Mouse (Mus musculus) cerebral cortex, adult 2 months (tissue): ENCODE results near the gene Itgb8.

Experiments
- WGBS: fragments of 180-500 bp; shearing (Covaris S2); methylation state at CpG from one replicate; pipeline ENCODE4 v1.1.7; 2018; 5-methylcytosine and 5-hydroxymethylcytosine counted together

Gene Itgb8

GRCm38 (mm10) chr12:119204411-119204810 is 34.2 kb downstream of the Itgb8 start:
- 82% methylated on average over 2 of the region's 2 CpGs for WGBS

DNA sequence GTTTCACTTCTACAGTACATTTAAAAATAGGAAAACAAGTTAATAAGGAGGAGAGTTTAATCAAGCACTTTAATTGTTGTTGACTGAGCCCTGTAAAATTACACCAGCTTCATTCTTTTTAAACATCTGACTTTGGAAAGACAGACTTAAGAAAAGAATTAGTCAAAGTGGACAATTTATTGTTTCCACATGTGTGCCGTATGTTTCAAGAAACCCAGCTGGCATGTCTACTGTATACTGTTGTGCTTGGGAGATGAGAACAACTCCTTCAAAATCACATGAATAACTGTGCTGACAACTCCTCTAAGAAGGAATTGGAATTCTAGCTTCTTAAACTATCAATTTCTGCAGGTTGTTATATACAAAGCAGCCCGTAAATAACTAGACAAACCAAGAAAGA is 35.8 kb downstream of the Itgb8 start:
- 88% methylated on average over 2 of the region's 2 CpGs for WGBS

GRCm38 (mm10) chr12:119189814-119190213 is 48.8 kb downstream of the Itgb8 start:
- 82% methylated on average over 8 of the region's 8 CpGs for WGBS

- WGBS: 74% methylated on average over 1 of the region's 1 CpGs
Measured at GRCm38 (mm10) chr12:119185441-119185840, 53.2 kb downstream of the Itgb8 start.

DNA sequence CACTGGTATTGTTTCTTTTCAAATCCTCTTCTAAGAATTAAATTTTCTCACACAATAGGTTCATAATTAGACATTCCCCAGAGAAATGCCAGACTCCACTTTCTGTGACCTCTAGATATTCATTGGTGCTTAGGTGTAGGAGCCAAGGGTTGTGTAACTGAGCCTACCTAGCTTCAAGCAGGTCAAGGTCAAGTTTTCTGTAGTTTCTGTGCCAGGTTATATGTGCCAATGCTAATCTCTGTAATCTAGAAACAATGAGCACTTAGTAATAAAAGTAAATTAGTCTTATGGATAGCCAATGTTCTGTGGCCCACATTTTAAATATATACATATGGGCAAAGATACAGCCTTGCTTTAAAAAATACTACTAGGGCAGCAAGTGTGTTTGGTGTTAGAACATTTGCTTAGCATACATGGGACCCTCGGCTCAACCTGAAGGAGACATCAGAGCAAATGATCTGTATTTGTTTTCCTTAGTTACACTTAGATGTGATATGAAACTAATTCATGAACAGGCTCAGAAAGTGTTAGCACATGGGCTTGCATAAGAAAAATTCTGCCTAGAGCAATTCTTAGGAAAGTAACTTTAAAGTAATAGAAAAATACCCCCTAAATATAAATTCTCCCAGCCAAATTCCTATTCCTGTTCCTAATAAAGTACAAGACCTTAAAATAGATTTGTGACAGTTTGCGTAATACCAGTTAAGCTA is 56.2 kb downstream of the Itgb8 start:
- 85% methylated on average over 2 of the region's 2 CpGs for WGBS

GRCm38 (mm10) chr12:119176017-119176416 is 62.6 kb downstream of the Itgb8 start:
- WGBS: 78% methylated on average over 2 of the region's 2 CpGs

- 55% methylated on average over 4 of the region's 4 CpGs for WGBS
Measured at GRCm38 (mm10) chr12:119169828-119170539, 68.6 kb downstream of the Itgb8 start.

- 66% methylated on average over 3 of the region's 3 CpGs for WGBS
Measured at GRCm38 (mm10) chr12:119169143-119169542, 69.5 kb downstream of the Itgb8 start.

DNA sequence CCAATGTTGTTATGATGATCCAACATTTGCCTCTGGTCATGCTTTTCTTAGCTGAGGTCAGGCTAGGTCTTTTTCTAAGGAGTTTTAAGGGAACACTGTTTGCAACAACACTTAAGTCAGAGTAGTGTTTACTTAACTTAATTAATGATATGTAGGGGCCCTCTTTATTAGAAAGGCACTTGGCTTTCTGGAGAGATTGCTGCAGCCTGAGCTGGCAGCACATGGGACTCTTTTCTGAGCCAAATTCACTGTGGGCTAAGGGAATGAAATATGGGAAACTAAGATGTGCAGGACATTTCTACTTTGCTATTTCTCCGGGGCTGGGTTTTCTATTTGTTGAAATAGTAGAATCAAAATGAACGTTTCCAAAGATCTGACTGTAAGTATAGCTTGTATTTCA is 73.5 kb downstream of the Itgb8 start:
- WGBS: 63% methylated on average over 2 of the region's 2 CpGs

DNA sequence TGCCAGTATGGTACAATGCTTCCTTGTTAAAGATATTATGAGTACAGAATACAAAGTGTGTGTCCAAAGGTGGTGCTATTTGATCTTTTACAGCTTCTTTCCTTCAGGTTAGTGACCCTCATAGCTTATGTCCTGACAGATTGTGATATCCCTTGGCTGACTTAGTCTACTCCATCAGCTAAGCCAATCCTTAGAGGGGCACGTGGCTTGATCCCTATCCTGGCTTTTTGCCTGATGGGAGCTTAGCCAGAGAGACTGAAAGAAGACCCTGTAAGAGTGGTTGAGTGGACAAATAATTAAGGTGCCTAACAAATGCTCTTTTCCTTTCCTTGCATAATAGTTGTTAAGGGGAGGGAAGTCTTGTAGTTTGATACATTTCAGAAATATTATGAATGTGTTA is 73.9 kb downstream of the Itgb8 start:
- 56% methylated on average over 1 of the region's 1 CpGs for WGBS

DNA sequence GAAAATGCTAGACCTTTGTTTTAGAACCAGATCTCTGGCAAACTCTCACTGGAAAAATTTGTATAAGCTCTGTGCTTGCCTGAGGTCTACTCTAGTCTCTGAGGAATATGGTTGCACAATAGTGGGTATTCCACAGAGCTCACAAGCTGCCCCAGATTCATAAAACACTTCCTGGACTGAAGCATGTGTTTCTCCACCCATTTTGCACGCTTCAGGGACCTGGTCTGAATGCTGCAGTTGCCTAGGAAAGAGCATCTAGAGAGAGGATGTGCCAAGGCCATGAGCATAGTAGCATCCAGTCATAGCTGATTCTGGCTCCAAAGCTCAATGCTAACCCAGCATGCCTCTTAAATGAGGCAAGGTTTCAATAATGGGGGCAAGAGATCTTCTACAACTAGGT is 74.4 kb downstream of the Itgb8 start:
- WGBS: 37% methylated on average over 1 of the region's 1 CpGs

- WGBS: 65% methylated on average over 4 of the region's 4 CpGs
Measured at GRCm38 (mm10) chr12:119159254-119159933, 79.2 kb downstream of the Itgb8 start.

DNA sequence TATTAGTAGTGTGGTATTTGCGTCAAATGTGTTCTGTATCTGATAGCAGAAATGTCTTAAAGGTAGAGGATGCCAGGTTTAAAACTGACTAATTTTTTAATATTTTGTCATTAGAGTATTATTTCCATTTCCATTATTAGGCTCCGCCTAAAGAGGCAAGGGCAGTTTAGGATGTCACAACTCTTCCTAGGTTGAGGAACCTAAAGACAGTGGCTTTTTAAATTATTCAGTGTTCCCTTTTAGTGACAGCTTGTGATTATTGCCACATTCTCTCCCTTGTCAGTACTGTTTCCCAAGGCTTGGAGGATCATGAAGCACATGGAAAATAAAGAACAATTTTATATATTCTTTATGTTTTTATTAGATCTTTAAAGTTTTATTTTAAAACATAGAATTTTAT is 80.9 kb downstream of the Itgb8 start:
- WGBS: 96% methylated on average over 2 of the region's 2 CpGs

GRCm38 (mm10) chr12:119157068-119157467 is 81.5 kb downstream of the Itgb8 start:
- 72% methylated on average over 3 of the region's 3 CpGs for WGBS

DNA sequence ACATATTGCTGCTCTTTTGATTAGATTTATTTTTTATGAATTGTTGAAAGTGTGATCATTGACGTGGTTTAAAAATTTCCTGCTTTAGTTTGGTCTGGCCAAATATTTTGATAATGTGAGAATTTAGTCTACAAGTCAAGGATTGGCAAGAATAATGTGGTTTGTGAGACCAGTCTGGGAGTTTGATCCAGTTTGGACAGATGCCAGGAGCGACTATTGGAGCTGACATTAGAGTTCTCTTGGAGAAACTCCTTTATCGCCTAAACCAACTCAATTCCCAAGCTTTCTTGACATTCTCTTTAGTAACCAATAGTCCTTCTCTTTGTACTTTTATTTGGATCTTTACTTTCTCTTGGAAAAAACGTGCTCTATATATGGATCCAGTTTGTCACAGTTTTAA is 83.0 kb downstream of the Itgb8 start:
- 51% methylated on average over 4 of the region's 4 CpGs for WGBS

DNA sequence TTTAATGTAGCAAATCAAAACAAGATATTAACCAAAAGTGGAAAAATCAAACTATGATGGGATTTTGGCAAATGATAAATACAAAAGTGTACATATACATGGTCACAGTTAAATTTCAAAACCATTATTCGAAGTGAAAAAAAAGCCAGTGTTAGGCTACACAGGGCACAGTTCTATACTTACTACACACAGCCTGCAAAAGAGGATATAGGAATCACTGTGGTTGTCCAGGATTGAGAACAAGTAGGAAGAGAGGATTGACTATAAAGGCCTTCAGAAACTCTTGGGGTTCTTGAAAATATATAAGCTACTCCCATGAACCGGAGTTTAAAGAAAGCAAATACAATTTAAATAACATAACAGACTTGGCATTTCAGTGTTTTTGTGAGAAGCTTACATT is 87.6 kb downstream of the Itgb8 start:
- 97% methylated on average over 2 of the region's 2 CpGs for WGBS

DNA sequence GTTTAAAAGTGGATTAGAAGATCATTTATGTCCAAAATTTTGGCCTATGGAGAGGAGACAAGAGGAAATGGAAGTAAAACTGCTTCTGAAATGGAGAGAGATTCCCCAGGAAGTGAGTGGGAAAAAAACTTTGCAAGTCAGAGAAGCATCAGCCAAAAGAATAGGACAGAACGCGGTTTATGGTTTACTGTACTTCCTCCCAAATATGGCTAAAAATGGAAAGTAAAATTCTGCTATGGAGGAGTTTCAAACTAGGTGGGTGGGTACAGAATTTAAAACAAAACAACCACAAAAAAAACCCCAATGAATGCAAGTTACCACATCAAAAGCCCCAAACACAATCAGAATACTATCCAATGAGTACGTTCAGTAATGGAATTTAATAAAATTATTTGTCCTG is 90.8 kb downstream of the Itgb8 start:
- 54% methylated on average over 3 of the region's 3 CpGs for WGBS

DNA sequence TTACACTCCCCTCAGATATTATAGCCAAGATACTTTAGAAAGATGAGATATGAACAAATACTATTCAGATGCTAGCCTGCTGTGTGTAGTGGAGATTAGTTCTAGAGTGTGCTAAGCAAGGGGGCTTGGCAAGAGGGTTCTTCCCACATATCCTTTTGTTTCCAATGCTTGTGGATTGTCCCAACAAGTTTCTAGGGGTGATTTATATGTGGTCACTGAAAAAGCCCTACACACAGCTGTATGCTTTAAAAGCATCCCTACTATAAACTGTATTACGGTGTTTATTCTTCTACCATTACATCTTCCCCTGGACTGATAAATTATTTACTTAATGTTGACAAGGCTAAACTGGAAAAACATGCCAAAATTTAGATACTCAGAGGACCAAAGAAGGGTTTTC is 92.6 kb downstream of the Itgb8 start:
- WGBS: 98% methylated on average over 1 of the region's 1 CpGs

- 67% methylated on average over 1 of the region's 1 CpGs for WGBS
Measured at GRCm38 (mm10) chr12:119137946-119138345, 100.7 kb downstream of the Itgb8 start.

GRCm38 (mm10) chr12:119113522-119114135 is 125.0 kb downstream of the Itgb8 start:
- 64% methylated on average over 6 of the region's 6 CpGs for WGBS

DNA sequence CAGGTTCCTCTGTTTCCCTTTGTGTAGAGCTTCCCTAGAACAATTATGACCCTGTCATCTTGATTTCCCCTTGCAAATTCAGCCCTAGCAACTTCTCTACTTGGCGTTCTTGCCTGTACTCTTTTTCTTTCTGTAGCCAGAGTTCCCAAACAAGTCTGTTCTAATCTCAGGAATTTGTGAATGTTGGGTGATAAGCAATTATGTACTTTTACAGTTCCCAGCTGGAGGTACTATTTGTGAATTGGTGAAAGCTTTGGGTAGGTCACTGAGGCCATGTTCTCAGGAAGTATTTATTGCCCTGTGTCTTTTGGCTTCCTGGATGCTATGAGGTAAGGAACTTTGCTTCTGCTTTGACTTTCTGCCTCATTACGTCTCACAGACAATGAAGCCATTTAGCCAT is 128.5 kb downstream of the Itgb8 start:
- 74% methylated on average over 2 of the region's 2 CpGs for WGBS
